Mouse (Mus musculus) spleen, adult 2 months (tissue): ENCODE data around the gene Prss40. TPM values are rescaled to one million over a fixed set of nuclear protein-coding genes. Genes with fewer than 3 reads are reported as not detected.

Experiments used
- DNase-seq, 2 experiments: peaks; one replicate each; pipeline versions ENCODE4 v3.0.0 to v3.0.0-alpha.2; 2012 to 2021; ENCODE audit warnings: low spot score in 2 of 2, low read depth in 1 of 2
- H3K27ac ChIP-seq: fragments of 200-500 bp; 2 replicates; pipeline ENCODE4 v1.5.1; 2012; ENCODE audit warnings: low read length, inconsistent platforms; ENCODE audit not compliant: insufficient read depth
- H3K27me3 ChIP-seq: fragments of 200-500 bp; 2 replicates; pipeline ENCODE4 v1.6.1; 2012; ENCODE audit warnings: mild to moderate bottlenecking, moderate library complexity, low read length, inconsistent platforms; ENCODE audit not compliant: control insufficient read depth, insufficient read depth
- H3K36me3 ChIP-seq: fragments of 200-500 bp; 2 replicates; pipeline ENCODE4 v1.6.1; 2012; ENCODE audit warnings: mild to moderate bottlenecking, low read length, inconsistent platforms; ENCODE audit not compliant: control insufficient read depth, insufficient read depth
- H3K4me1 ChIP-seq: fragments of 200-500 bp; 2 replicates; pipeline ENCODE4 v1.6.1; 2011; ENCODE audit warnings: inconsistent platforms; ENCODE audit not compliant: control insufficient read depth, insufficient read depth, insufficient read length
- H3K4me3 ChIP-seq: fragments of 200-500 bp; 2 replicates; pipeline ENCODE4 v1.5.1; 2011; ENCODE audit warnings: mild to moderate bottlenecking, inconsistent platforms; ENCODE audit not compliant: insufficient read depth, insufficient read length; ENCODE audit errors: extremely low read depth
- CTCF ChIP-seq: fragments of 200-500 bp; IDR thresholded peaks from 2 replicates; pipeline ENCODE4 v1.5.1; 2011; ENCODE audit warnings: mild to moderate bottlenecking, inconsistent platforms; ENCODE audit not compliant: insufficient read depth, insufficient read length, insufficient replicate concordance; ENCODE audit errors: extremely low read depth
- POLR2A ChIP-seq: fragments of 200-500 bp; IDR thresholded peaks from 2 replicates; pipeline ENCODE4 v1.6.1; 2011; ENCODE audit warnings: low read depth, low read length, inconsistent platforms
- WGBS: fragments of 180-500 bp; shearing (Covaris S2); methylation state at CpG from one replicate; pipeline ENCODE4 v1.1.7; 2018; 5-methylcytosine and 5-hydroxymethylcytosine counted together
- polyA plus RNA-seq: library from polyadenylated mRNA; depleted of rRNA; stranded (reverse); fragments of >200 nt; gene quantifications from 2 replicates; pipeline ENCODE4 v1.2.3, GENCODE M21; 2012

The Prss40 gene
- polyA plus RNA-seq, 1 experiment: not detected

DNA sequence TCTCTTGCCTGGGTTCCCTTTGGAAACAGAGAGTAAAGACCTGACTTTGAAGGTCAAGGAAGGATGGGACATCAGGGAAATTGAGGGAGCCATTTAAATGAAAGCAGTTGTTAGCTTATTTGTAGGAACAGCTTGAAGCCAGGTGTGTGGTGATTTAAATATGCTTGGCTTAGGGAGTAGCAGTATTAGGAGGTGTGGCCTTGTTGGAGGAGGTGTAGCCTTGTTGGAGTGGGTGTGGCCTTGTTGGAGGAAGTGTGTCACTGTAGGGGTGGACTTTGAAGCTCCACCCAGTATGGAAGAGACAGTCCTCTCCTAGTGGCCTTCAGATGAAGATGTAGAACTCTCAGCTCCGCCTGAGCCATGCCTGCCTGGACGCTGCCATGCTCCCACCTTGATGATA lies 9.1 kb upstream of the Prss40 start:
- DNase-seq: no peak
- Histone ChIP-seq H3K27ac (no peak overlapping the region), H3K4me1 (no peaks in the 10 kb centered on the region), H3K36me3 (no peaks in the 10 kb centered on the region), H3K4me3 (no peak overlapping the region), H3K27me3 (no peaks in the 10 kb centered on the region)
- WGBS: 91% methylated on average over 2 of the region's 2 CpGs
- TF ChIP-seq CTCF: no peak
- TF ChIP-seq POLR2A: no peak

DNA sequence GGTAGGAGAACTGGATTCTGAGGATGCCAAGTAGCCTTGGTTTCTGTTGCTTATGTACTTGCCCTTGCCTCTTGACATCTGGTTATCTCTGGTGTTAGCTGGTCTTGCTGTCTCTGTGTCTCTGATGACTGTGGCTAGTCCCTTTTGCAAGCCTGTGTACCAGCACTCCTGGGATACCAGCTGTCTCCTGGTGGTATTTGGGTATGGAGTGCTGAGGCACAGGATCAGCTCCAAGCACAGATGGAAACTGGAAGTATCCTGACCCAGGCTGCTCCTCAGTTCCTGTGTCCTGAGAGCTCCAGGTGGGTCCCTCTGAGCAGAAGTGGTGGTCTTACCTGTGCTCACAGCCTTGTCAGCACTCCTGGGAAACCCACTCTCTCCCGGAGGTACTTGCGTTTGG lies 7.4 kb upstream of the Prss40 start:
- TF ChIP-seq POLR2A (no peak), CTCF (no peak)
- H3K27ac ChIP-seq: no peak overlapping the region
- no peaks in the 10 kb centered on the region for H3K4me1 ChIP-seq
- H3K27me3 ChIP-seq: no peaks in the 10 kb centered on the region
- no peak for DNase-seq
- 97% methylated on average over 2 of the region's 2 CpGs for WGBS
- no peaks in the 10 kb centered on the region for H3K36me3 ChIP-seq
- no peak overlapping the region for H3K4me3 ChIP-seq

DNA sequence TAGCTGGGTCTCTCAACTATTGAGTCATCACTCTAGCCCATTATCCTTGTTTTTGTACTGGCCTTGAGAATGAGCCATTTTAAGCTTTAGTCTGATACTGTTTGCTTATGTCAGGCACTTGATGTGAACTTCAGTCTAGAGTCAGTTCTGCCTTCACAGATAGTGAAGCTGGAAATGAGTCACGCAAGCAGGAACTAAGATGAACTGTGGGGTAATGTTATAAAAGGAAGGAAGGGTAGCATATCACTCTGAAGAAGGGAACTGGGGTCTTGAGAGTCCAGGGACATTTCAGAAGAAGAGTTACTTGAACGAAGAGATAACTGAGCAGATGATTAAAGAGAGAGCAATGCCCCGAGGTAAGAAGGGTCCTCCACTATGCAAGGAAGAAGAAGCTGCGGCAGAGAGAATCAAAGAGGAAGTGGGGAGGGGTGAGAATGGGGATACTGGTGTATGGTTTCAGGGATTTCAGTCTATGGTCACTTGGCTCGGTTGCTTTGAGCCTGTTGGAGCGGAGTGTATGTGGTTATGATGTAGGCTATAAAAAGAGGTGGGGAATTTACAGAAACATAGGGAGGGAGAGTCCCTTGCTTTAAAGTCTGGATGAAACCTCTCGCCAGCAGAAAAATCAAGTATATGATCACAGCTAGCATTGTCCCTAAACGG lies 3.8 kb upstream of the Prss40 start:
- Histone ChIP-seq H3K36me3 (no peaks in the 10 kb centered on the region), H3K27ac (no peak overlapping the region), H3K4me1 (no peaks in the 10 kb centered on the region), H3K27me3 (no peaks in the 10 kb centered on the region), H3K4me3 (no peak overlapping the region)
- TF ChIP-seq POLR2A (no peak), CTCF (no peak)
- 40% methylated on average over 8 of the region's 8 CpGs for WGBS
- no peak for DNase-seq

DNA sequence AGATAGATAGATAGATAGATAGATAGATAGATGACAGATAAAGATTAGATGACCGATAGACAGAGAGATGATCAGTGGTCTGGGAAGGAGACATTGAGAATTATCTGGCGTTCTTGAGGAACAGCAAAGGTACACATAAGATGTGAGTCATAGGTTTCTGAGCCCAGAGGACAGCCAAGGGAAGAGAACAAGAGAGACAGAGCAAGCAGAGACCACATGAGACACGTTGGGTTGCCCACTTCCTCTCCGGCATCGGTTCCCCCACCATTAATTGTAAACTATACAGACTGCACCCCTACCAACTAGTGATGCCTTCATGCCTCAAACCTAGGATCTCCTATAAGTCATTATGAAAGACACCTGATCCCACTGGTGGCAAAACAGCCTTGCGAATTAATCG lies 6.5 kb downstream of the Prss40 start:
- no peak for DNase-seq
- no peak overlapping the region for H3K27ac ChIP-seq
- H3K4me3 ChIP-seq: no peak overlapping the region
- H3K4me1 ChIP-seq: no peaks in the 10 kb centered on the region
- no peaks in the 10 kb centered on the region for H3K36me3 ChIP-seq
- H3K27me3 ChIP-seq: no peaks in the 10 kb centered on the region
- TF ChIP-seq POLR2A (no peak), CTCF (no peak)
- WGBS: 53% methylated on average over 7 of the region's 7 CpGs

DNA sequence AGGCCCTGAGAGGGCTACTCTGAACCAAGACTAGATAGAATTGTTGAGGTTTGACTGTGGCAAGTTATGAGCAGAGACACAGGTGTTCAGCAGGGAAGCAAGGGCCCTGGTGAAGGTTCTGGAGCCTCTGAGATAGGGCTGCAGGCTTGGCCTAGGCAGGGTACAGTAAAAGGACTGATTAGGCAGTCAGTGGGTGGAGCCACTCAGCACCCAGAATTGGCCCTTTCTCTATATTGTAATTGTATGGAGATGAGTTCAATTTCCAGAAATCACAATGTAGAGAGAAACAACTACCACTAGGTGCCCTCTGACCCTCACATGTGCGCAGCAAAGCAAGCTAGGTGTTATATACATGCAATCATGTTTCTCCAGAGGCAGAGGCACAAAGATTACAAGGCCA lies 7.1 kb downstream of the Prss40 start:
- Histone ChIP-seq H3K4me1 (no peaks in the 10 kb centered on the region), H3K27ac (no peak overlapping the region), H3K4me3 (no peak overlapping the region), H3K27me3 (no peaks in the 10 kb centered on the region), H3K36me3 (no peaks in the 10 kb centered on the region)
- no peak for DNase-seq
- 76% methylated on average over 1 of the region's 1 CpGs for WGBS
- TF ChIP-seq POLR2A (no peak), CTCF (no peak)

DNA sequence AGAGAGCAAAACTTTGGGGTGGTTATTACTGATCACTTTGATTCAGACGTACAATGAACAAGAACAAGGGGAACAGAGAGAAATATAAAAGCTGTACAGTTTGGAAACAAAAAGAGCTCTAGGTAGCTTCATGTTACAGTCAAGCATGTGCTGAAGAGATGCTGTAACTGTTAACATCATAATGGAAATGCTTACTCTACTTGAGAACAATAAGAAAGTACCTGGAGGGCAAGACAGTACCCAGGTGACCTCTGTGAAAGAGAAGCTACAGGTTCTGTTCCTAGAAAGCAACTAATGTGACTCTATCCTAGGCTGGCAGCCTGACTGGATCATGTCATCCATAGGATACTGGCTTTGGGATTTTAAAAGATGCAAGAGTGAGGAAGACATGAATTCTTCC lies 13.7 kb downstream of the Prss40 start:
- no peaks in the 10 kb centered on the region for H3K36me3 ChIP-seq
- H3K27me3 ChIP-seq: no peaks in the 10 kb centered on the region
- TF ChIP-seq CTCF (no peak), POLR2A (no peak)
- H3K27ac ChIP-seq: no peak overlapping the region
- H3K4me1 ChIP-seq: no peaks in the 10 kb centered on the region
- 89% methylated on average over 1 of the region's 1 CpGs for WGBS
- no peak for DNase-seq
- H3K4me3 ChIP-seq: no peak overlapping the region

DNA sequence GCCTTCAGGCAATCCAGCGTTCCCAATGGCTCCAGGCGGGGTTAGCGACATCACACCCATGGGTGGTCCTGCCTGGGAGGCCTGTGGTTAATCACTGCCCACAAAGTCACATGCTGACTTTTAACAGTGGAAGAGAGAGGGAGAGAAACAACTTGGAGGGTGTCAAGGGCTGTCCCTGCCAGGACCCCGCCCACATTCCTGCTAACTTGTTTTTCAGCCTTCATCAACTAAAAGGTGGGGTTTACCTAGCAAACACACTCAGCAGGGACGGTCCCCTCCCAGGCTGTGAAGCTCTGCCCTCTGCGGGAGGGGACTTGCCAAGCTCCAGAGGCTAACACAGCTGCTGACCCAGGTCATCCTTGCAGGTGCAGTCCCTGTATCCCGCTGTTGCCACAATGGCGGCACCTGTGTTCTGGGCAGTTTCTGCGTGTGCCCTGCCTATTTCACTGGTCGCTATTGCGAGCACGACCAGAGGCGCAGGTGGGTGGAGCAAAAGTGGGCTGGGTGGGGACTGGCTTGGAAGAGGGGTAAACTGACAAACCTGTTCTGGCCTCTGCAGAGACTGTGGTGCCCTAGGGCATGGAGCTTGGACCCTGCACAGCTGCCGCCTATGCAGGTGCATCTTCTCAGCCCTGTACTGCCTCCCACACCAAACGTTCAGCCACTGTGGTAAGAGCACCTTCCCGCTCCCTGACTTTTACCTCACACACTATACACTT lies 23.8 kb downstream of the Prss40 start:
- no peak for DNase-seq
- Histone ChIP-seq H3K27ac (no peak overlapping the region), H3K27me3 (peaks cover 4% of the 10 kb centered on the region; the same call in 1 of the 2 replicates), H3K4me1 (no peaks in the 10 kb centered on the region; the same call in 1 of the 2 replicates), H3K36me3 (no peaks in the 10 kb centered on the region), H3K4me3 (no peak overlapping the region)
- 14% methylated on average over 16 of the region's 16 CpGs for WGBS
- TF ChIP-seq POLR2A: no peak
- no peak for TF ChIP-seq CTCF
